Mouse (Mus musculus) cerebellum, adult 11 months (tissue): ENCODE measurements around the gene Gm20388.
A peak's percentile ranks its signal among the peaks of the same experiment; 100 is the strongest.

Experiments
- DNase-seq: peaks from one replicate; pipeline ENCODE4 v3.0.0; 2022

Gene Gm20388

GRCm38 (mm10) chr8:123701952-123702587 is 3791.4 kb downstream of the Gm20388 start:
- DNase-seq = no peak

- no peak for DNase-seq
These were observed 3794.7 kb downstream of the Gm20388 start for GRCm38 (mm10) chr8:123705376-123705775.

GRCm38 (mm10) chr8:123707137-123707536 is 3796.5 kb downstream of the Gm20388 start:
- no peak for DNase-seq

- no peak for DNase-seq
These were observed 3798.1 kb downstream of the Gm20388 start for GRCm38 (mm10) chr8:123708729-123709128.

GRCm38 (mm10) chr8:123710335-123710734 is 3799.7 kb downstream of the Gm20388 start:
- DNase-seq = no peak

GRCm38 (mm10) chr8:123714451-123714850 is 3803.8 kb downstream of the Gm20388 start:
- no peak for DNase-seq

- DNase-seq = no peak
These were observed 3805.4 kb downstream of the Gm20388 start for GRCm38 (mm10) chr8:123715916-123716592.

- DNase-seq = no peak
These were observed 3806.5 kb downstream of the Gm20388 start for GRCm38 (mm10) chr8:123717104-123717503.

GRCm38 (mm10) chr8:123717516-123718490 is 3807.2 kb downstream of the Gm20388 start:
- no peak for DNase-seq

- DNase-seq = no peak
These were observed 3808.1 kb downstream of the Gm20388 start for GRCm38 (mm10) chr8:123718752-123719151.

GRCm38 (mm10) chr8:123719280-123719679 is 3808.6 kb downstream of the Gm20388 start:
- DNase-seq = no peak

GRCm38 (mm10) chr8:123719811-123720210 is 3809.2 kb downstream of the Gm20388 start:
- DNase-seq = no peak

- no peak for DNase-seq
These were observed 3809.9 kb downstream of the Gm20388 start for GRCm38 (mm10) chr8:123720471-123721001.

GRCm38 (mm10) chr8:123722245-123722644 is 3811.6 kb downstream of the Gm20388 start:
- no peak for DNase-seq

- no peak for DNase-seq
These were observed 3814.1 kb downstream of the Gm20388 start for GRCm38 (mm10) chr8:123724752-123725151.

- DNase-seq = no peak
These were observed 3814.6 kb downstream of the Gm20388 start for GRCm38 (mm10) chr8:123725261-123725660.

- DNase-seq = no peak
These were observed 3816.1 kb downstream of the Gm20388 start for GRCm38 (mm10) chr8:123726759-123727158.

- DNase-seq = peak; percentile 6
These were observed 3818.6 kb downstream of the Gm20388 start for GRCm38 (mm10) chr8:123729055-123729785.

- peak; percentile 4 for DNase-seq
These were observed 3819.3 kb downstream of the Gm20388 start for GRCm38 (mm10) chr8:123729786-123730411.

- DNase-seq = no peak
These were observed 3821.7 kb downstream of the Gm20388 start for GRCm38 (mm10) chr8:123732332-123732731.

- no peak for DNase-seq
These were observed 3823.8 kb downstream of the Gm20388 start for GRCm38 (mm10) chr8:123734486-123734885.

GRCm38 (mm10) chr8:123736974-123737373 is 3826.3 kb downstream of the Gm20388 start:
- no peak for DNase-seq
